Mouse (Mus musculus): ENCODE results near the gene Smc1b.

Gene Smc1b

GRCm38 (mm10) chr15:85026197-85026596, 105.6 kb downstream of the Smc1b start:
- no peak for DNase-seq (ENCODE audit: low read depth, low spot score)

- no peak for DNase-seq (ENCODE audit: low read depth, low spot score)
Measured at GRCm38 (mm10) chr15:85022211-85022610, 109.6 kb downstream of the Smc1b start.

GRCm38 (mm10) chr15:85016951-85017664, 114.7 kb downstream of the Smc1b start, which contains the start of gene Upk3a:
Gene Upk3a, plus strand, starts transcription at chr15:85017141.
- DNase-seq (ENCODE audit: low read depth, low spot score), result no peak

DNA sequence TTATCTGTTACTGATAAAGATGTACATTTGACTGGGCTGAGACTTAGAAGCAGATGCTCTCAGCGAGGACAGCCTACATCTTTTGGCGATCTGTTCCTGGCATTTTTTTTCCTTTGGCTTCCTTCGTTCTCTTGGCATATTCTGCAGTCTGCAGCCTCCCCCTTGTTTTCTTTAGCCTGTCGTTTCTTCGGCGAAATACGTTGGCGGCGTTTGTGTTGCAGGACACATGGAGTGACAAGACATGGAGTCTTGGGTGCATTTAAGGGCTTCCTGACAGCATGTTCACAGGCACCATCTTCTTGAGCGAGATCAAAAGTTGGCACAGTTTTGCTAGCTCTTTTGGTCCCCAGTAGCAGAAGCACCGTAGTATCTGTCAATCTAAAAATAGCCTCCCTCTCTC, 116.0 kb downstream of the Smc1b start:
- DNase-seq (ENCODE audit: low read depth, low spot score), result peak; percentile 67

Measured in brain, embryonic 18.5 days (tissue).